Mouse (Mus musculus) gastrocnemius, adult 8-10 months (tissue): ENCODE data around the gene Arglu1. TPM values are rescaled to one million over a fixed set of nuclear protein-coding genes. Genes with fewer than 3 reads are reported as not detected.

Source experiments
- DNase-seq, 2 experiments: peaks; one replicate each; pipeline ENCODE4 v3.0.0; 2022; ENCODE audit warnings: low spot score in 2 of 2
- microRNA-seq: library from miRNA; unstranded; fragments of <30 nt; microRNA quantifications from one replicate; pipeline ENCODE4 v1.2.0, GENCODE M21; 2022
- total RNA-seq, 4 experiments: library from RNA; stranded (reverse); gene quantifications; 2 replicates each; pipeline ENCODE4 v1.2.4; 2022

Gene Arglu1
- total RNA-seq, 4 experiments from 2014 or later, result 27.8 to 38.6 (median 33.2) TPM

- no peak for DNase-seq
Observed at GRCm38 (mm10) chr8:8622031-8622430, 68.3 kb downstream of the Arglu1 start.

GRCm38 (mm10) chr8:8621236-8621917 lies 68.9 kb downstream of the Arglu1 start:
- DNase-seq, result no peak

DNA sequence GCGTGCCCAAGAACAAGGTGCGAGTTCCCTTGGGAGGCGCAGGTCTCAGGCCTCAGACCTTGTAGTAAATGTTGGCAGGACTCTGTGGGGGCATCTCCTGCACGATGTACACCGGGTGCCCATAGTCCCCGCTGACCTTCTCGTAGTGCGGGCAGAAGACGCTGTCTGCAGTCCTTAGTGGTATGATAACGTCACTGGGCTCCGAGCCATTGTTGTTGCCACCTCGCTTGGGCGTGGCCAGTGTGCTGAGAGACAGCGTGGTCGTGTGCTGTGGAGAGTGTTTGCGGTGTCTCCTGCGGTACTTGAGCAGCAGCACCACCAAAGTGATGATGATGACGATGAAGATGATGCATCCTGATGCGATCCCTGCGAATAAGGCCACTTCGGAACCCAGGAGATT lies 69.8 kb downstream of the Arglu1 start:
- no peak for DNase-seq

- DNase-seq, result no peak
Observed at GRCm38 (mm10) chr8:8619221-8620194, 70.8 kb downstream of the Arglu1 start.

Small RNA genes lying within 50 kb of the gene (microRNA-seq; reads per million reads assigned to microRNA genes)
- 2.5 reads per million for gene Mir7654

Other genes starting within 250 kb of the Arglu1 start
- 1 to 10 TPM; 3.3 to 5.5 (median 4.0) TPM for gene Efnb2, start 29.3 kb downstream of the Arglu1 start, total RNA-seq